Mouse (Mus musculus) ES-E14 (cell line): ENCODE results near the gene Stk25. TPM values are rescaled to one million over a fixed set of nuclear protein-coding genes. Genes with fewer than 3 reads are reported as not detected.

Source experiments
- DNase-seq: peaks from one replicate; pipeline ENCODE4 v3.0.0-alpha.2; 2013; ENCODE audit warnings: low read depth, low spot score
- H3K27ac ChIP-seq: 2 replicates; pipeline ENCODE4 v1.5.1; 2012; ENCODE audit warnings: low read depth, mild to moderate bottlenecking, low read length, moderate library complexity, mixed read lengths; ENCODE audit not compliant: poor library complexity, insufficient read depth, severe bottlenecking
- H3K36me3 ChIP-seq: 2 replicates; pipeline ENCODE4 v1.6.1; 2012; ENCODE audit warnings: mild to moderate bottlenecking, low read length, moderate library complexity, mixed read lengths; ENCODE audit not compliant: control insufficient read depth, poor library complexity, insufficient read depth, severe bottlenecking
- H3K4me1 ChIP-seq, 2 experiments: fragments of 150-350 bp in 1 of 2; sonication (generic) in 1 of 2; 2 replicates each; pipeline ENCODE4 v1.6.1; 2012; ENCODE audit warnings: low read length in 2 of 2, mild to moderate bottlenecking in 1 of 2, mixed read lengths in 1 of 2; ENCODE audit not compliant: control insufficient read depth in 2 of 2, insufficient read depth in 2 of 2, poor library complexity in 1 of 2
- H3K4me3 ChIP-seq, 2 experiments: fragments of 150-350 bp in 1 of 2; sonication (generic) in 1 of 2; 2 replicates each; pipeline ENCODE4 v1.5.1; 2012; ENCODE audit warnings: low read length in 2 of 2, low read depth in 1 of 2, mild to moderate bottlenecking in 1 of 2, mixed read lengths in 1 of 2; ENCODE audit not compliant: insufficient read depth in 1 of 2, poor library complexity in 1 of 2, severe bottlenecking in 1 of 2
- H3K9ac ChIP-seq: 2 replicates; pipeline ENCODE4 v1.6.1; 2012; ENCODE audit warnings: low read depth, mild to moderate bottlenecking, low read length, mixed read lengths; ENCODE audit not compliant: poor library complexity, insufficient read depth, severe bottlenecking
- H3K9me3 ChIP-seq: fragments of 150-350 bp; sonication (generic); 2 replicates; pipeline ENCODE4 v1.6.1; 2012; ENCODE audit warnings: low read depth, mild to moderate bottlenecking, low read length; ENCODE audit not compliant: control insufficient read depth, insufficient read depth
- CHD2 ChIP-seq: IDR thresholded peaks from 2 replicates; pipeline ENCODE4 v1.6.1; 2014; ENCODE audit warnings: mild to moderate bottlenecking, low read depth, low read length, inconsistent platforms
- HCFC1 ChIP-seq: IDR thresholded peaks from 2 replicates; pipeline ENCODE4 v1.6.1; 2012; ENCODE audit warnings: low read length, inconsistent platforms, borderline replicate concordance; ENCODE audit not compliant: insufficient read depth
- MAFK ChIP-seq: IDR thresholded peaks from 2 replicates; pipeline ENCODE4 v1.6.1; 2014; ENCODE audit warnings: mild to moderate bottlenecking, low read depth, low read length, inconsistent platforms; ENCODE audit not compliant: insufficient read depth
- ZC3H11A ChIP-seq: IDR thresholded peaks from 2 replicates; pipeline ENCODE4 v1.6.1; 2012; ENCODE audit warnings: low read depth, mild to moderate bottlenecking, inconsistent platforms, low read length, borderline replicate concordance
- ZNF384 ChIP-seq: IDR thresholded peaks from 2 replicates; pipeline ENCODE4 v1.6.1; 2012; ENCODE audit warnings: low read depth, low read length, inconsistent platforms
- in situ Hi-C, 2 experiments: fragments of 600-800 bp; cut with MboI; formaldehyde crosslinking; loops; one replicate each; pipeline ENCODE4 v1.15.1; 2025; ENCODE audit warnings: low sequenced_read_pairs in 2 of 2, inconsistent platforms in 1 of 2; ENCODE audit not compliant: unreplicated experiment in 2 of 2
- total RNA-seq: library from RNA; depleted of rRNA; stranded (reverse); fragments of 300-350 nt; gene quantifications from 2 replicates; pipeline ENCODE4 v1.2.3, GENCODE M21; 2012

The Stk25 gene
- total RNA-seq, 1 experiment, result 62.0 TPM

GRCm38 (mm10) chr1:93667760-93668400 lies 9.4 kb upstream of the Stk25 start:
- Histone ChIP-seq H3K9me3 (no peaks in the 10 kb centered on the region), H3K36me3 (no peaks in the 10 kb centered on the region), H3K9ac (no peak overlapping the region; the same call in 1 of the 2 replicates), H3K4me1 (peaks cover 2 to 16% of the 10 kb centered on the region in 2 experiments; a peak in 3 of 4 replicates), H3K27ac (no peak overlapping the region), H3K4me3 (peak overlapping the region in 1 of 2 experiments; percentile 11; a peak in 3 of 4 replicates)
- no peak for TF ChIP-seq HCFC1
- no peak for TF ChIP-seq ZC3H11A
- no peak for TF ChIP-seq CHD2
- no peak for TF ChIP-seq MAFK
- TF ChIP-seq ZNF384, result no peak
- peak; percentile 89 for DNase-seq
- in situ Hi-C loops, result no loop called here

DNA sequence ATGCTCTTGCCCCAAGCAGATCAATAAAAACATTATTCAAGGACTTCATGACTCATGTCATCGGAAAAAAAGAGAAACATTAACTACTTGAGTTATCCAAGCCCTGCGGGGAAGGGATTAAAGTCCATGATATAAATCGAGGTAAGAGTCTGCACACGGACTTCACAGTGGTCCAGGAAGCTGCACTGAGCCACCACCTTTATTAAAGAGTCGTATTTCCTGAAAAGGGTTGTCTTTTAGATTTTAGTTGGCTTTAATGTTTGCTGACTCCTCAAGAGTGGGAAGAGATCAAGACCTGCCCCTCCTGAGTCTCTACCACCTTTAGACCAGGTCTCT lies 1.5 kb downstream of the Stk25 start:
- no peak for DNase-seq
- no peaks in the 10 kb centered on the region for H3K4me1 ChIP-seq
- H3K4me3 ChIP-seq, result no peak overlapping the region
- in situ Hi-C loops, result no loop called here
- H3K9me3 ChIP-seq, result no peaks in the 10 kb centered on the region
- H3K9ac ChIP-seq, result no peak overlapping the region
- H3K27ac ChIP-seq, result no peak overlapping the region
- TF ChIP-seq CHD2 (no peak), HCFC1 (no peak)
- no peaks in the 10 kb centered on the region for H3K36me3 ChIP-seq

- Histone ChIP-seq H3K9ac (no peak overlapping the region), H3K9me3 (no peaks in the 10 kb centered on the region), H3K4me1 (no peaks in the 10 kb centered on the region), H3K36me3 (no peaks in the 10 kb centered on the region), H3K27ac (no peak overlapping the region), H3K4me3 (no peak overlapping the region)
- in situ Hi-C loops, result no loop called here
- no peak for TF ChIP-seq HCFC1
- no peak for TF ChIP-seq CHD2
- TF ChIP-seq ZC3H11A, result no peak
- no peak for TF ChIP-seq ZNF384
- TF ChIP-seq MAFK, result no peak
- DNase-seq, result no peak
These were observed 2.0 kb downstream of the Stk25 start for GRCm38 (mm10) chr1:93656325-93657024.

DNA sequence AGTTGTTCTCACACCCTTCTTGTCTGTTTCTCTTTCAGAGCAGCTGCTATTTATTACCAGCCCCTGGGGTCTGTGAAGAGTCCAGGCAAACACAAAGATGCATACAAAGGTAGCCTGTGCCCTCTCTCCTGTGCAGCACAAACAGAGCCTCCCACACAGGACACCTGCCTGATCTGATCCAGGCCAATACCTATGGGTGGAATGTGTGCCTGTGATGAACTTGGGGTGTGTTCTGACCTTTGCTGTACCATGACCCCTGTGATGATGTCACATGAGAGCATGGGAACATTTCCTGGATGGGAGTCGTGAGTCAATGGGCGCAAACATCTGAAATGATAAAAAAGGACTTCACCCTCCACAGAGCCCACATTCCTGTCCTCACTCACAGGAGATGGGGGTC lies 3.7 kb downstream of the Stk25 start:
- Histone ChIP-seq H3K36me3 (no peaks in the 10 kb centered on the region), H3K4me3 (no peak overlapping the region), H3K9ac (no peak overlapping the region), H3K4me1 (0 out of 4 replicates have a peak, but pooled peaks cover 0 to 1% of the 10 kb centered on the region in 2 experiments), H3K9me3 (no peaks in the 10 kb centered on the region), H3K27ac (no peak overlapping the region)
- no peak for DNase-seq
- in situ Hi-C loops, result no loop called here
- TF ChIP-seq ZNF384 (no peak), ZC3H11A (no peak), CHD2 (no peak), MAFK (no peak), HCFC1 (no peak)
